Mouse (Mus musculus) urinary bladder, postnatal 14 days (tissue): ENCODE measurements at regions not wholly inside any gene's neighbourhood (a gene's known extent, or its start where the extent isn't known, plus 50 kb on each side); places are given as distances from the start of the nearest gene placed in this dataset.

Experiments used
- DNase-seq: peaks from one replicate; pipeline ENCODE4 v3.0.0; 2021; ENCODE audit warnings: low spot score

DNA sequence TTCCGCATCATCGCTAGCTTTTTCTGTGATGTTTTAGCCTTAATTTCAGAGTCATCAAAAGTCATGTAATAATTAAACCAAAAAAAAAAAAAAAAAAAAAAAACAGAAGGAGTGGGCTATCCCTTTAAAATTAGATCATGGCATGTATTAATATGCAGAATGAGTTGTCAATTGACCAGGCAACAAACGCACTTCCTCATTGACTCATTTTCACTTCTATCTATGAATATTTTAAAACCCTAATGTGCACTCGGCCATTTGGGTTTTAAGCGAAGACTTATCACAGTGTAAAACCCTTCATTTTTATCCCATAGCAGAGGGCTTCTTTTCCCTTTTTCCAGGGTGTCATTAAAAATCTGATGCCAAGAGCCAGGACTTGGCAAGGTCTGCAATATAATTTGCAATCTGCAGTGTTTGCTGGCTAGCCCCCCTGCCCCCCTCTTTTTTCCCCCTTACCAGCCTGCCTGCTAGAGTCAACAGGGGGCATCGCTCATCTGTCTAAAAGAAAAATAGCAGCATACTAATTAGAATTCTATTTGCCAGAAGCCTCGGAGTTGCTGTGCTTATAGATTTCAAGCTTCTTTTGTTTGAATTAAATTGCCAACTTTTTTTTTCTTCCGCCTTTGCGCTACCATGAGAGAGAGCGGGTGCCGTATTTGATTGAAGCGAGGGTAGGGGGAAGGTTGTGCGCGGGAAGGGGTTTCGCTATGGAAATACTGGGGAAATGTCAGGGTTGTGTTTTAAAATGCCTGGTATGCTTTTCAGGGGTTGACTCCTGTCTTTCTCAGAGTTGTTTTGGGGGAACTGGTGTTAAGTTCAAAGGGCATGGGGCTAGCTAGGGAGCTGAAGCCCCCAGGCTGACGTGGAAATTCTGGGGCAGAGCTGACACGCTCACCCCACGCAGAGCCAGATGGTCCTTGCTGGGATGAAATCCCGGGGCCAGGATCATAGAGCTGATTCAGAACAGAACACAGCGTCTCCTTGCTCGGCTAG, 248.3 kb downstream of the Nr2f2 start:
- DNase-seq: peak; percentile 3

DNA sequence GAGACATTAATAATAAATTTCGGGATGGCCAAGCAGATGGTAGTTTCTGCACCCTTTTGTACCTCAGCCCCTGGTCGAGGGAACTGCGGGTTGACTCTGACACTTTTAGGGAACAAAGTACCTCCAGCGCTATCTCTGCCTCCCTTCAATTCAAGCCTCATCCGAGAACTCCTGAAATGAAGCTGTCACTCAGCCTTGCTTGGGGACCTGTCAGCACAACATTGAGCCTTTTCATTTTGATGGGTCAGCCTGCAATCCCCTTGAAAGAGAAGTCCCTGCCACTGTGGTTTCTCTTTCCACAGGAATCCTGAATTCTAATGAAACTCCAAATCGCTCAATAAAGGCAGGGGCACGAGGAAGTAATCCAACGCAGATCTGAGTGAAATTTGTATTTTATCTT, 257.5 kb downstream of the Nr2f2 start:
- no peak for DNase-seq

DNA sequence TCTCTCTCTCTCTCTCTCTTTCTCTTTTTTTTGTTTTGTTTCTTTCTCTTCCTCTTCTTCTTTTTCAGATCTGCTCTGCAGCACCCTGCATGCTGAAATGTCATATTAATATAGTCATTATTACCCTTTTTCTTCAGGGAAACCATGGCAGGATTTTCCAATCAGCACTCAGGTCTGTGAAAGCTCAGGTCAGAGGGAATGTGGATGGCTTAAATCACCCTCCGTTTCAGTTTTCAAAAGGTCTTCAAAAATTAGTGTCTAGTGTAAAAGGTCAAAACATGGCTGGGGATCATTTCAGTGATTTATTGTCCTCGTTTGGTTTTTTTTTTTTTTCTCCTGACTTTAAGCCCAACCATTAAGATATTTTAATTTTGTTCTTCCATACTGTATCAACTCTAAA, 261.5 kb downstream of the Nr2f2 start:
- DNase-seq: no peak

DNA sequence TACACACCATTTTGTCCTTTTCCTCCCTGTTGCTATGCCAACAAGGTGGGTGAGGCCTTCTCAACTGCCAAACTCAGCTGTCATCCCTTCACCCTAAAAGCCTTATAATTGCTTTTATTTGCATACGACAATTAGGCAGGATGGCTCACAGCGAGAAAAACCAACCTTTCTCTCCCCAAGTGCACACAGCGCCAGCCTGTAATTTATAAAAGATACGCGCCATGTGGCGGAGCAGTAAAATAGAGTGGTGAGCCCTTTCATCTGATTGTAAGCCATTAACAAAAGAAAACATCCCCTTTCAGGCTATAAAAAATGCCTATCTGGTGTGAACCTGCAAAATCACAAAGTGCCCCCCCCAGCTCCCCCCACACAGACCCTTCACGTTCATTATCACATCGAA, 262.0 kb downstream of the Nr2f2 start:
- DNase-seq: no peak

DNA sequence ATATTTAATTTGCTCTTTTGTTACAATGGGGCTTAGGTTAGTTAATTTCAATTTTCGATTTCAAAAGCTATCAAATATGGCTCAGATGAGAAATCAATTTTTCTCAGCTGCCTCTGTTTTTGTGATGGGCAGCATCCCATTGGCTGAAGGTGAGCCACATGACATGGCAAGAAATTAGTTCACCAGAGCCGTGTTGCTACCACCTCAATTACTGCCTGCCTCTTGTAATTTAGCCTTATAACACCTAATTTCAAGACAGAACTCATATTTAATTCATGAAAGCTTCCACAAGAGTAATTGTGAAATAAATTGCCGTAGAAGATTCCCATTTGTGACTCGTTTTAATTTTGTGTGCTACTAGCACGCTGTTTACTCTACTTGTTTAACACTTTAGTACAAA, 262.9 kb downstream of the Nr2f2 start:
- no peak for DNase-seq

DNA sequence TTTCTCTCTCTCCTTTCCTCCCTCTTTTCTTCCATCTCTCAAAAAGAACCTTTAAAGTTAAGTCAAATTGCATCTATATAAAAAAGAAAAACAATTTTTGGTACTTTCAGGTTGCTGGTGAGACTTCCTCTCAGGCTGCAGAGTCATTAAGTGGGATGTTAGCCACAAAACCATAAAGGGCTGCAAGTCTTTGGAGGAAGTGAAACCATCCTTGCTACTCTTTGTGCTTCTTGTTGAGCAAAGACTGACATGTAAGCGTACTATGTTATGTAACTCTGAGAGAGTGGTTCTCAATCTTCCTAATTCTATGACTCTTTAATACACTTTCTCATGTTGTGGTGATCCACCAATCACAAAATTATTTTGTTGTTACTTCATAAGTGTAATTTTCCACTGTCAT, 267.5 kb downstream of the Nr2f2 start:
- no peak for DNase-seq

DNA sequence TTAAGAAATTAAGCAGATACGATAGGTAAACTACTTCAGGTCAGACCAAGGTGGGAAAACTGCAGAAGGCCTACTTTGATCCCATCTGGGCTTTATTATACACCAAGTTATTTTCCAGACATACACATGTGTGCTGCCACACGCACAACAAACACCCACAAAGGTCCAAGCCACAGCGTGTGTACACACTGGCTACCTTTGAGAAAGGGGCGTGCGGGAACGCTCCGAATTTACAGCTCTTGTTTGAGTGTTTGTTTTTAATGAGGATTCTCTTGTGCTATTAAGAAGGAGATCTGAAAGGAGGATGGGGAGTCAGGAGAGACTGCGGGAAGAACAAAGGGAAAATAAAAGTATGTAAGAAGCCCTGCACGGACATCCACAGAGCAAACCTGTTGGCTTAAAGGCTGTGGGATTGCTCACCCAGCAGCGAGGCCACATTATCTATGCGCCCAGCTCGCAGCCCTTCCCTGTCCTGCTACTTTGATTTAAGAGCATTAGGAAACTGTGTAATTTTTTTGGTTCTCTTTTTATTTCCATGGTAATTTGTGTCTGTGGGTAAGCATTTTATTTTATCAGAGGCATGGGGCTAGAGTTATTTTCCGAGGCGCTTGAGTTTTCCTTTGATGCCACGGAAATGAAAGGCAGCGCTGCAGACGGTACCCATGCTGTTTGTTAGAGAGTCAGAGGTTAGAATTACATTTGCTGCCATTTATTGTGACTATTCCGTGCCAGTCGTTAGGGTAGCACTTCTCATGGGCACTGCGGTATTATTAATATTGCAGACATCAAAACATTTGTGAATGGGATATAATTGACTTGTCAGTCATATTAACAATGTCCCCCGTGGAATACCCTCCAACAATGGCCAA, 272.4 kb downstream of the Nr2f2 start:
- no peak for DNase-seq

DNA sequence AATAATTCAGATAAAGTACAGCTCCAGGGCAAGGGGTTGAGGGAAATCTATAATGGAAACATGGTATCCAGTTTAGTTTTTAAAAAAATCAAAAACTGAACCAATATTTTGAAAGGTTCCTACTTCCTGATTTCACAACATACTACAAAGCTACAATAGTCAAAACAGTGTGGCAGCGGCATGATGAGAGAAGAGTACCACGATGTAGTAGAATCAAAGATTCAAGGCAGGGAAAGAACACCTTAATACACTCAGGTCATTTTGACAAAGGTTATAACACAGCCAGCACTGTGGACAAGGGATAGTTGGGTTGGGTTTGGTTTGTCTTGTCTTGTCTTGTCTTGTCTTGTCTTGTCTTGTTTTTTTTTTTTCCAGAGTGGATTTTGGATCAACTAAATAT, 274.4 kb downstream of the Nr2f2 start:
- no peak for DNase-seq

DNA sequence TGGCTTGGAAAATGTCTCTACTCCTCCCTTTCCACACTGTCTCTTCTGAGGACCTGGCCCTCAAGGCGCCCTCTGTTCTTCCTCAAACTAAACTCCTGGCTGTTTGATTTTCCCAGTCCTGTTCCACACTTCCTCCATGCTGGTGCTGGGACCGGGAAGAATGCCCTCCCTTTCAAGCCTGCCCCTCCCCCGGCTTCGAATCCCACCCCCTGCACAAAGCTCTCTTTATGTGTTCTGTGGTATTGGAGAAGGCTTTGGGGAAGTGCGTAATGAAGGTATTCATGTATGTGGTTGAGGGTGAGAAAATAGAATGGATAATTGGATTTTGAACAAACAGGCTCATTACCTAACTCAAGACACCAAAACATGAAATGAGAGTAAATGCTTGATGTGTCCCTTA, 277.4 kb downstream of the Nr2f2 start:
- no peak for DNase-seq

DNA sequence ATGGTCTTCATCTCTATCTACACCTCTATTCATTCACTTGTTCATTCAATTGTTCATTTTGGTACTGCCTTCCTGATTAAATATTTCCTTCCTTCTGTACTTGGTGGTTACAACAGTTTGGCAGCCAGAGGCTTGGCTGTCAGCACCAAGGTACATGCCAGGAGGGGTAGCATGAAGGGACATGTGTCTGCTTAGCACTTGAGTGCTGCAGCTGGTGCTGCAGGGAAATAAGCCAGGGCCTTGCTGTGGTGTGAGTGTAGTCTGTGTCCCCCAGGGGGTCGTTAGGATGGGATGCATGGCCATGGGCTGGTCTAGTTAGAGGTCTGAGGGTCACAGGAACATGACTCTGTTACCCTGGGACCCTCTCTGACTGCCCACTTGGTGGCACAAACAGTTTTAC, 296.9 kb downstream of the Nr2f2 start:
- no peak for DNase-seq

DNA sequence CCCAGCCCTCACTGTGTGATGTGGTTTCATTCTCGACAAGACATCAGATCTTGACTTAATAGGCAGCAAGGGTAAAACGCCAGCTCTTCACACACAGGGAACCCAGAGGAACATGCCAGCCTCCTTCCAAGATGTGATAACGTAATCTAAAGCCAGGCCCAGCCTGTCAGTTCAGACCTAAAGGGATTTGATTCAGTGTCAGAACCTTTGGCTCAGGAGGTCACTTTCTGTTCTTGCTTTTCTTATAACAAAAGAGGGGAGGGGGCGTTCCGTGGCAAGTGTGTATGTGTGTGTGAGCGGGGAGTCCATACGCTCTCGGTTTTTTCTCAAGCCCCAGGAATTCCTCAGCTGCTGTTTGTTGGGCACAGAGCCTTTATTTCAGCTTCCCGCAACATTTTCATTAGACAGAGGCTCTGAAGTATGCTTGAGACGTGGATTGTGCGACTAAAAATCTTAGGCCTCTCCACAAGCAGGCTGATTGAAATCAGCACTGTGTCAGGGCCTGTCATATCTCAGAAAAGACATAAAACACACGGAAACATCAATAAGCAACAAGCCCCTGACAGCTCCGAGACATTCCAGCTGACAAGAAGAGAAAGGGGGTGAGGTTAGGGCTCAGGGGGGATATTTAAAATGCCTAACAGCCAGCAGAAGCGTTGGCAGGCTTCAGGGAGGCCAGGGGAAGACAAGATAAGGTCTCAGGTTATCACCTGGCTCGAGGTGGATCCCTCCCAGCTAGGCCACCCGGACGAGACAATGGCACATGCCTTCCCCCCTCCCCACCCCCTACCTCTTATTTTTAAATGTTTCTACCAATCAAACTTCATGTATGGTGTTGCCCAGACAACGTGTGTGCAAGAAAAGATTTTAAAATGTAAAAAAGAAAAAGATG, 298.5 kb downstream of the Nr2f2 start:
- DNase-seq: no peak

DNA sequence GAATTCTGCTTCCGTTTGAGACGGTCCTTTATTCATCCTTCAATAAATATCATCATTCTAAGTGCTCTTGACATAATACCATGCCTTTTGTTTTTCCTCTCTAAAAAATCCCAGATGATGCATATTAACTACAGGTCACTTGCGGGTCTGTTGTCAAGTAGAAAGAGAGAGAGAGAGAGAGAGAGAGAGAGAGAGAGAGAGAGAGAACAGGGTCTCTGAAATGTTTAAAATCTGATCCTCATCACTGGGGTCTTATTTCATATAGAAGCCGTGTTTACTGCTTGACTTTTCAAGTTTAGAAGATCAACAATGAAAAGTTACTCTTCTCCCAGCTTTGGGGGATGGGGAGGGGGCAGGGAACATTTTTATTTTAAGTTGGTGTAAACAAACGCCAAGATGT, 299.5 kb downstream of the Nr2f2 start:
- no peak for DNase-seq

DNA sequence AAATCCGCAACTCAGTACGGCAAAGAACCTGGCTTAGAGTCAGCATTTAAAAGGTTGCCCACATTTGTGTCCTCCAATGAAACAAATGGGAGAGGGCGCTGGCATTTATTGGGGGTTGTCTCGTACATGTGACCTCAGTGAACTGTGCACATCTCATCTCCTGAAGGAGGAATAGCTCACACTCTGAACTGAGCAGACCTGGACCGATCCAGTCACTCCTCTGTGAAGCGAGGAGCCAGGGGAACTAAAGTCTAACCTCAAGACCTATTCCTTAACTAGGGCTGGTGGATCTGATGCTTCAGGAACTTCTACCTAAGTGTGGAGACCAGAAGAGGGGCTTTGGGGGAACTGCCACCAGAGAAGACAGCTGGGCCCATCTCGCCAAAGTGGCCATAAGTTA, 300.1 kb downstream of the Nr2f2 start:
- DNase-seq: no peak

DNA sequence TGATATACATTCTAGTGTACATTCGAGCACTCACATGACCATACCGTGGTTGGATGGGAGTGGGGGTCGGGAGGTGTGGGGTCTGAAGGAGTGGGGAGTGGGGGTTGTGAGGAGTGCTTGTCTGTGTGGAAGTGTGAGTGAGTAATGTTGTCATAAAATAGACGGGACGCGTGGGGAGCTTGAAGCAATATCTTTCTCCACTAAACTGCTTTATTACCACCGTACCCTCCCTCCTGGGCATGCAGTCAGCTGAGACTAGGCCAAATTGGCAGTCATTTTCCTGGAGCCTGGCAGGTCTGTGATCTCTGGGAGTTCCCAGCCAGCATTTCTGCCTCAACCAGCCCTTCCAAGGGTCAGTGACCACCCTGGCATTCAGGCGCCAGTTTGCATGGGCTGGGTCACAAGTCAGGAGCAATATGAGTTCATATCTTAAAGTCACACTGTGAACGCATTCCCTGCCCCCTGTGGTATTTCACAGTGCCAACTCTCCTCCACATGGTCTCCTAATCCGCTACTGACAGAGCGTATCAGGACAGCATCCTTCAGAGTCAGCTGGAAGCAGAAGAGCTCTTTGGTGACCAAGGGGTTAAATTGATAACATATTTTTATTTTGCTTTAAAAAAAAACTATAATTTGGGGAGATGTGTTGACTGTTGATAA, 300.9 kb downstream of the Nr2f2 start:
- peak; percentile 16 for DNase-seq

DNA sequence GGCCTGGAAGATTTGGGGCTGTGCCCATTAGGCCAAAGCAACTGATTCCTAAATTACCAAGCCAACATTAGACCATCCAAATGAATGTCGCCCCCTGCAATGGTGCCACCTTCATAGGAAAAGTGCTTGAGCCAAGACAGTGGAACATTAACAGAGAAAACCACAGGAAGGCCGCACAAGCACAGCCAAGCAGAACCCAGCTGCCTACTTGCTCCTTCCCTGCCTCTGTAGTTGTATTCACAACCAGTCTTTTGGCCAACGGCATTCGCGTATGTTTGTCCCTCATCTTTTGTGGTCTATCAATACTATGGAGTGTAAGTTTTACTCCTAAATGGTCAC, 319.2 kb downstream of the Nr2f2 start:
- no peak for DNase-seq

DNA sequence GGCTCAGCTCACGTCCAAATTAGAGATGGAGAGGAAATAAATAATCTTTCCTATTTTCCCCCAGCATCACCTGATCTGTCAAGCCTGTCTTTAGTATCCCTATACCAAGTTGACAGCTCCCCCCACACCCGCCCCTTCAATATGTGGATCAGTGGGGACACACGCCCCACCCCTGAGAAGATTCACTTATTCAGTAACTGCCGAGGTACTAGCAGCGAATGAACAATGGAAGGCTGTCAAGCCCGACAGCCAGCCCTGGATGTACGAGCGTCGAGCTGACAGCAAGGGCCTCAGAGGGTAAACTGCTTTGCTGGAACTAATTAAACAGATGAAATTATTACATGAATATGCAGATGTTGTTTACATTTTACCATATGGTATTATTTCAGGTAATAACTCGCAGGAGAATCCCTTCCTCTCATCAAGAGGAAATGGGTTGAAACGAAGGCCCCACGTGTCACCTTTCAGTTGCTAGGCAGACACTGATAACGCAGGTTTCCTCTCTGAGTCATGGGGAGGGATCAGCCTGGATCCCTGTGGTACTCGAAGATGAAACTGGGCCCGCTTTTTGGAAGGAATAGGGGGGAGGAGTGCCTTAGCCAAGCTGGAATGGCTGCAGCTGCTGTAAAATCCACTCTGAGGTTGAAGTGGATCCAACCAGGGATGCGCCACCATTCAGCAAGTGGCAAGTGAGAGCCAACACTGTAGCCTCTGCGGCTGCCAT, 319.7 kb downstream of the Nr2f2 start:
- no peak for DNase-seq

DNA sequence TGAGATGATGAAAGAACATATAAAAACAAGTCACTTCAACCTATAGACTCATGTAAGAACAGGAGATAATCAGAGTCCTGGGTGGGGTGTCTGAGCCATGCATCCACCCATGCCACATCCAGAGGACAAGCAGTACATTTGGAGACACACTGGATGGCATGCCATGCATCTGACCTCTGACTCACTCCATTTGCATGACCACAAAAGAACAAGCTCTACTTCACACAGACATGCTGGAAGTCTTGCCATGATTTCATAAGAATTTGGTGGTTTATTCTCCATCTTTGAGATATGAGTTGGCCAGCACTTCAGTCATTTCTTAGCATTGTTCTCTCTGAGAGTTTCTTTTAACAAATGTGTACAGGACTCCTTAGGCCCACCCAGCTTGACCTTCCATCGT, 329.5 kb downstream of the Nr2f2 start:
- DNase-seq: no peak

DNA sequence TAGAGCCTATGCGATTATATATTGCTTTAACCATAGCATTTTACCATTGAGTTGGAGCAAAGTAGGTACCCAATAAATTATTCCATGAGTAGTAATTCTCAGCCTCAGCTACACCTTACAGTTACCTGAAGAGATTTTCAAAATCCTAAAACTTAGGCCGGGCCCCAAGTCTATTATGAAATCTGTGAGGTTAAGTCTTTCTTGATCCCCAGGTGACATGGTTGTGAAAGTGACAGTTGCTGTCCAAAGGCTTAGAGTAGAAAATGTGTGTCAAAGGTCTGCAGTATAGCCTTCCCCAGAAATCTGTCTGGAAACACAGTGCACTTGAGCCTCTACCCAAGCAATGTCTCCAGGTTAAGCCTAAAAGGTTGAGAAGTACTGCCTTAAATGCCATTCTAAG, 333.7 kb downstream of the Nr2f2 start:
- DNase-seq: no peak

DNA sequence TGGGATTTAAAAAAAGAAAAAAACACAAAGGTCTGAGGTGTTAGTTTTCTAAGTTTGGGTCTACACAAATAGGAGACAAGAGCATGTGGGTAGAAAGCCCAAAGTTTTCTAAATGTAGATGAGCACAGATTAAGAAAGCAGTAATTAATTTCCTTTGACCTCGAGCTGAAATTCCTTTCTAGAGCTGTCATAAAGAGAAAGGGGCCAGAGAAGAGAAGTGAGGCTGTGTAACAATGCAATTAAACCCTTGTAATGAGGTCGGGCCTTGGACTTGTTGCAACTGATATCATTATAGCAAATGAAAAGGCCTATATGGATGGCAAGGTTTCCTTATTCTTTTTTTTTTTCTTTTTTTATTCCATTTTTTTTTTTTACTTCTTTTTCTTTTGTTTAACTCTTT, 337.2 kb downstream of the Nr2f2 start:
- no peak for DNase-seq

DNA sequence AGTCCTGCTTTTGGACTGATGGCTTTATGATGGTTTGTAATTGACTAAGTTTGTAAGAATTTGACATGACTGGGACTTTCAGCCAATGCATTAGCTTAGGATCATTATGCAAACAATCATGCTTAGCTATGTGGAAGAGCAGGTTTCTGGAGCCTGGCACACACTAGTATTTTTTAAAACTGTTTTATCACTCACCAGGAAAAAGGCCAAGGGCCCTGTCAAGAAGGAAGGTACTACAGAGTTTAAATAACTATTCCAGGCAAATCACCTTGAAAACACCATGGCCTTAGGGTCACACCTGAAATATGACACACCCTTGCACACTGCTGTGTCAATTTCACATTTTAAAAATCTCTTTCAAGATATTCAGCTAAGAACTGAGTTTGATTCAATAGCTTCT, 341.0 kb downstream of the Nr2f2 start:
- DNase-seq: peak; percentile 26

DNA sequence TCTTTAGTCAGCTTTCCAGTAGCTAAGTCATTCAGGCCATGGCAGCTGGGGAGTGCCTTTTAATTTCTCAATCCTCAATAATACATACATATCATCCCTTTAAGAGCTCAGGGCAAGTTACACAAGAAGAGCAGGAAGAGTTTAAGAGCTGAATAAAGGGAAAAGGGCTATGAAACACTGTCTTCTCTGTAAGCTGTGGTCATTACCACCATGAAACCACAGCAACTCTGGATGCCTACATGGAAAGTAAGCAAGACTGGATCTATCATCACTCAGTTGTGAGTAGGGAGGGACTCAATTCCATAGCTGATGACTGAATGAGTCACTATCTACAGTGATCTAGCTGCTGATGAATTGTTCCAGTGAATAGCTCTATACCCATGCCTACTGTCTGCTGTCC, 349.9 kb downstream of the Nr2f2 start:
- no peak for DNase-seq
